Mouse (Mus musculus): ENCODE measurements around the gene Thap3. TPM values are rescaled to one million over a fixed set of nuclear protein-coding genes. Genes with fewer than 3 reads are reported as not detected.
"Not testable (repeated sequence)": the region's sequence is repeated elsewhere in the genome, so short reads cannot be mapped to it uniquely, and the experiment has no call there.

The Thap3 gene
- 10 to 100 TPM; 11.5 TPM for total RNA-seq (2021)

- intact Hi-C loops (cut with DNase I) = no loop called here
- DNase-seq (ENCODE audit: low spot score) = peak; percentile 69
These were observed at the start of gene Thap3 for GRCm38 (mm10) chr4:151988342-151989109. Gene Thap3, minus strand, starts transcription at chr4:151988997.

GRCm38 (mm10) chr4:152038225-152038984 lies 49.6 kb upstream of the Thap3 start, which contains the start of gene Tas1r1:
Gene Tas1r1, minus strand, starts transcription at chr4:152038568.
- intact Hi-C loops (cut with DNase I) = loop anchor here (2.0 kb wide), 1 partner anchor 58 kb away; no protein-coding TSS in a partner anchor
- DNase-seq (ENCODE audit: low spot score) = no peak

- DNase-seq (ENCODE audit: low spot score); intact Hi-C loops (cut with DNase I): not testable (repeated sequence)
These were observed 47.7 kb upstream of the Thap3 start for GRCm38 (mm10) chr4:152036464-152036863.

- no peak for DNase-seq (ENCODE audit: low spot score)
- intact Hi-C loops (cut with DNase I) = no loop called here
These were observed 44.1 kb upstream of the Thap3 start for GRCm38 (mm10) chr4:152032922-152033321.

GRCm38 (mm10) chr4:152029997-152030396 lies 41.2 kb upstream of the Thap3 start:
- intact Hi-C loops (cut with DNase I) = no loop called here
- no peak for DNase-seq (ENCODE audit: low spot score)

GRCm38 (mm10) chr4:152029087-152029486 lies 40.3 kb upstream of the Thap3 start:
- intact Hi-C loops (cut with DNase I) = no loop called here
- no peak for DNase-seq (ENCODE audit: low spot score)

GRCm38 (mm10) chr4:152028456-152028855 lies 39.7 kb upstream of the Thap3 start:
- DNase-seq (ENCODE audit: low spot score) = no peak
- intact Hi-C loops (cut with DNase I) = no loop called here

GRCm38 (mm10) chr4:152027524-152027923 lies 38.7 kb upstream of the Thap3 start, which contains the start of gene Zbtb48:
Gene Zbtb48, minus strand, starts transcription at chr4:152027671.
- peak; percentile 96 for DNase-seq (ENCODE audit: low spot score)
- intact Hi-C loops (cut with DNase I) = loop anchor here (2.0 kb wide), 1 partner anchor 41 kb away; no protein-coding TSS in a partner anchor

- no peak for DNase-seq (ENCODE audit: low spot score)
- intact Hi-C loops (cut with DNase I) = loop anchor here (1.0 to 2.0 kb wide), 2 partner anchors 16 to 40 kb away; no protein-coding TSS in a partner anchor
These were observed 38.1 kb upstream of the Thap3 start for GRCm38 (mm10) chr4:152026751-152027508.

- intact Hi-C loops (cut with DNase I) = no loop called here
These were observed 35.7 kb upstream of the Thap3 start for GRCm38 (mm10) chr4:152024525-152024924.

GRCm38 (mm10) chr4:152022506-152022905 lies 33.7 kb upstream of the Thap3 start:
- intact Hi-C loops (cut with DNase I) = no loop called here

More at GRCm38 (mm10) chr4:152024525-152024924, 35.7 kb upstream of the Thap3 start:
- DNase-seq (ENCODE audit: low spot score) = no peak

GRCm38 (mm10) chr4:152021568-152022097 lies 32.8 kb upstream of the Thap3 start:
- intact Hi-C loops (cut with DNase I) = no loop called here
- DNase-seq (ENCODE audit: low spot score) = no peak

More at GRCm38 (mm10) chr4:152022506-152022905, 33.7 kb upstream of the Thap3 start:
- no peak for DNase-seq (ENCODE audit: low spot score)

- intact Hi-C loops (cut with DNase I) = no loop called here
These were observed 31.2 kb upstream of the Thap3 start for GRCm38 (mm10) chr4:152020024-152020423.

GRCm38 (mm10) chr4:152019073-152019472 lies 30.3 kb upstream of the Thap3 start:
- intact Hi-C loops (cut with DNase I) = no loop called here
- DNase-seq (ENCODE audit: low spot score) = no peak

More at GRCm38 (mm10) chr4:152020024-152020423, 31.2 kb upstream of the Thap3 start:
- DNase-seq (ENCODE audit: low spot score) = no peak

- intact Hi-C loops (cut with DNase I) = no loop called here
- peak; percentile 45 for DNase-seq (ENCODE audit: low spot score)
These were observed 24.4 kb upstream of the Thap3 start for GRCm38 (mm10) chr4:152013036-152013813.

- no peak for DNase-seq (ENCODE audit: low spot score)
- intact Hi-C loops (cut with DNase I) = no loop called here
These were observed 23.3 kb upstream of the Thap3 start for GRCm38 (mm10) chr4:152012109-152012508.

- intact Hi-C loops (cut with DNase I) = loop anchor here (1.0 kb wide), 1 partner anchor 15 kb away; no protein-coding TSS in a partner anchor
- DNase-seq (ENCODE audit: low spot score) = no peak
These were observed 22.5 kb upstream of the Thap3 start for GRCm38 (mm10) chr4:152011171-152011760.

- intact Hi-C loops (cut with DNase I) = loop anchor here (1.0 kb wide), 1 partner anchor 16 kb away; no protein-coding TSS in a partner anchor
- no peak for DNase-seq (ENCODE audit: low spot score)
These were observed 21.9 kb upstream of the Thap3 start for GRCm38 (mm10) chr4:152010707-152011134.

Measured in heart, postnatal 25 days (tissue).